Mouse (Mus musculus) fibroblast of lung, adult 2 months (primary cell): ENCODE measurements around the gene B3gat3.
"Not testable (repeated sequence)": the region's sequence is repeated elsewhere in the genome, so short reads cannot be mapped to it uniquely, and the experiment has no call there.

ENCODE experiments used
- DNase-seq: peaks from one replicate; pipeline ENCODE4 v3.0.0-alpha.2; 2011; ENCODE audit warnings: low read depth

B3gat3 gene

DNA sequence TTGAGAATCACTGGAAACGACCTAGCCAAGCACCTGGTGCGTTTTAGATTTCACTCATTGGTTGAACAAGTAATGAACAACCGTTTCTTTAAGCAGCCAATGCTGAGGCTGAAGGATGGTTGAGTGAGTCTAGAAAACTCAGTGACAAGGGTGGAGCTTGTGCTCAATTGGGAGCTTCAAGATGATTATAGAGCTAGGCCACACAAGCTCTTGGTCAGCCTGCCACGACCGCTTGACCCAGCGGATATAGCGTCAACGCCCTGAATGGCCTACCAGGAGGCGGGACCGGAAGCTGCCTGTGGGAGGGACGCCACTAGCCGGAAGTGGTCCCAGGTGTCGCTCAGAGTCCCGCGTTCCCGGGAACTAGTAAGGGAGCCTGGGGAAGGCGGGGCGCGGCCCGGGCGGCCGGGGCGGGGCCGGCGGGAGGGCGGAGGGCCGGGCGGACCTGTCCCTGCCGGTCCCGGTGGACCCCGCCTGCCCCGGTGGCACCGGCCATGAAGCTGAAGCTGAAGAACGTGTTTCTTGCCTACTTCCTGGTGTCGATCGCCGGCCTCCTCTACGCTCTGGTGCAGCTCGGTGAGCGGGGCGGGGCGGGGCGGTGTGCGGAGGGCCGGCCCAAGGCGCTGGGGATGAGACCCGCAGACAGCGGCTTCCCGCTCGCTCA is at the start of gene B3gat3:
Gene B3gat3, plus strand, starts transcription at position 302 of the 664 bp plus-strand sequence.
- peak; percentile 83 for DNase-seq

DNA sequence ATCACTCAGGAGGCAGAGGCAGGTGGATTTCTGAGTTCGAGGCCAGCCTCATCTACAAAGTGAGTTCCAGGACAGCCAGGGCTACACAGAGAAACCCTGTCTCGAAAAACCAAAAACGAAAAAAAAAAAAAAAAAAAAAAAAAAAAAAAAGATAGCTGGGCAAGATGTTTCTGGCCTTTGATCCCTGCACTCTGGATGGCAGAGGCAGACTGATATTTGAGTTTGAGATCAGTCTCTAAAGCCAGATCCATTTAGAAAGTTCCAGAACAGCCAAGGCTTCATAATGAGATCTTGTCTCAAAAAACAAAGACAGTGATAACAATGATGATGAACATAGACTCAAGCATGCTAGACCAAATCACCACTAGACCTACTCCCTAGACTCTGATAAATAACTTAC is 49.8 kb upstream of the B3gat3 start:
- not testable (repeated sequence) for DNase-seq

DNA sequence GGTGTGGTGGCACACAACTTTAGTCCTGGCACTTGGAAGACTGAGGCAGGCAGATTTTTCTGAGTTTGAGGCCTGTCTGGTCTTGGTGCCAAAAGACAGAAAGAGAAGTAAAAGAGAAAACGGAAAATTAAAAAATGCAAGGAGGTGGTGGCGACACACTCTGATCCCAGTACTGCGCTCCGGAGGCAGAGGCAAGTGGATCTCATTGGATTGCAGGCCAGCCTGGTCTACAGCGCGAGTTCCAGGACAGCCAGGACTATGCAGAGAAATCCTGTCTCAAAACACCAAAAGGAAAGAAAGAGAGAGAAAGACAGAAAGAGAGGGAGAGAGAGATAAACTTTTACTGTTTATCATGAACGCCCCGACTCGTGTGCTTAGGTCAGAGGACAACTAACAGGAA is 49.3 kb upstream of the B3gat3 start:
- DNase-seq: no peak

DNA sequence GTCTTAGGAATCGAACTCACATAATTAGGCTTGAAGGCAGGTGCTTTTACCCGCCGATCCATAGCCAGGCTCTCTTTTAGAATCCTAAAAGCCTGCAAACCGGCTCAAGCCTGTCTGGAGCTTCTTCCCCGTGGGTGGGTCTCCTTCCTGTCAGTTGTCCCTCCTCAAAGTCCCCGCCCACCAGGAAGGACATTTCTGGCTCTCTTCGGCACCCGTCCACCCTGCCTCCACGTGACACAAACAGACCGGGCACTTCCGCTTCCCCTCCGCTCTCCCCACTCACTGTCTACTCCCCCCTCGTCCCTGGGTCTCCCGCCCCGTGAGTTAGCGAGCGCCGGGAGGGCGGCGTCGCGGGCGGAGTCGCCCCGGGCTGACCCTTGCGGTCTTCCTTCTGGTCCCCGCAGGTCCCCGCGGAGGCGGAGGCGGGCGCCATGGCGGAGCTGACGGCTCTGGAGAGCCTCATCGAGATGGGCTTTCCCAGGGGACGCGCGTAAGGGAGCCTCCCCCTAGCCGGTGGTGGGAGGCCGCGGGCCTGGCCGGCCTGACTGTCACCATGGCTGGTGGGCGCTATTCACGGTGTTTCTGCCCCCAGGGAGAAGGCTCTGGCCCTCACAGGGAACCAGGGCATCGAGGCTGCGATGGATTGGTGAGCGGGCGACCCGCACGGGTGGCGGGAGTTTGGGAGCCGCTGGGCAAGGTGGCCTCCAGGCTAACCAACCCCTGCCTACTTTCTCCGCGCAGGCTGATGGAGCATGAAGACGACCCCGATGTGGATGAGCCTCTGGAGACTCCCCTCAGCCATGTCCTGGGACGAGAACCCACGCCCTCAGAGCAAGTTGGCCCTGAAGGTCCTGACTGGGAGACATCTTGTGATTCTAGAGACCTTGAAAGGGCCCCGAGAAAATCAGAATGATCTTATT is 48.6 kb upstream of the B3gat3 start, which contains the start of gene Ubxn1:
Gene Ubxn1, plus strand, starts transcription at position 230 of the 920 bp plus-strand sequence.
- DNase-seq: peak; percentile 97

- DNase-seq: no peak
Observed at GRCm38 (mm10) chr19:8872266-8872840, 47.8 kb upstream of the B3gat3 start.

GRCm38 (mm10) chr19:8875031-8875430 is 45.1 kb upstream of the B3gat3 start:
- no peak for DNase-seq

GRCm38 (mm10) chr19:8880311-8881033 is 39.7 kb upstream of the B3gat3 start, which contains the start of gene Uqcc3:
Gene Uqcc3 (minus strand): TSS chr19:8880923.
- DNase-seq: peak; percentile 67

DNA sequence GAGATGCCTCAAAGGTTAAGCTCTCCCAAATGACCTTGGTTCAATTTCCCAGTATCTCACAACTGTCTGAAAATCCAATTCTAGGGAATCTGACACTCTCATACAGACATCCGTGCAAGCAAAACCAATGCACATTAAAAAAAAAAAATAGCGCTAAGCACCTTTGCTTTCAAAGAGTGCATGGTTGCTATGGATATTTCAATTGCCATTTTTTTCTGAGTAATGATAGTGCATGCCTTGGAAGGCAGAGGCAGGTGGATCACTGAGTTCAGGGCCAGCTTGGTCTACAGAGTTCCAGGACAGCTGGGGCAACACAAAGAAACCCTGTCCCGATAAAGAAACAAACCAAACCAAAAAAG is 39.2 kb upstream of the B3gat3 start:
- no peak for DNase-seq

- DNase-seq: no peak
Observed at GRCm38 (mm10) chr19:8883616-8884015, 36.6 kb upstream of the B3gat3 start, which contains the start of the genes Lbhd1 and Gm49403. Gene Lbhd1 (plus strand): TSS chr19:8883732. Gene Gm49403 (plus strand): TSS chr19:8883930.

DNA sequence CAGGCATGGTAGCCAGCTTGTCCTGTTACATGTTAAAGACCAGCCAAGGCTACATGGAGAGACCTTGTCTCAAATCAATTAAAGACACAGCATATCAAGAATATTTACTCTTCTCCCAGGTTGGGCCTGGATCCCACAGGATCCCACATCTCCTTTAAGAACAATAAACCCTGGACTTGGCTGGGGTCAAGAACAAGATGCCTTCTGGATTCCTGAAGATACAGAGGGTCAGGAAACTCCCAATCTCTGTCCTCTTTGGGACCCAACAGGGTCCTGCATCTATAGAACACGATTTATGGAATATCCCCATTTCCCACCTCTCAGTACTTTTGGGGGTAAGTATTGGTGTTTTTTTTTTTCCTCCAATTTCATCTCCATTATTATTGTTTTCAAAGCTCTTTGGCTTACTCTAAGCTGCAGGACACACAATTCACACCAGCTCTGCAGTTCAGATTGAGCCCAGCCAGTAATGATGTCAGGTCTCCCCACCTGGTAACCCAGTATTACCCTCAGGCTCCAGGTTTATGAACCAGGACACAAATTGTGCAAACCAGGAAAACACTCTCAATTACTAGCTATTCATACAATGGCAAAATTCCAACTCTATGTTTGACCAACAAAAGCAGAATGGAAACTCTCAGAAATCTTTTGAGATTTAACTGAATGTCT is 33.1 kb upstream of the B3gat3 start:
- no peak for DNase-seq

DNA sequence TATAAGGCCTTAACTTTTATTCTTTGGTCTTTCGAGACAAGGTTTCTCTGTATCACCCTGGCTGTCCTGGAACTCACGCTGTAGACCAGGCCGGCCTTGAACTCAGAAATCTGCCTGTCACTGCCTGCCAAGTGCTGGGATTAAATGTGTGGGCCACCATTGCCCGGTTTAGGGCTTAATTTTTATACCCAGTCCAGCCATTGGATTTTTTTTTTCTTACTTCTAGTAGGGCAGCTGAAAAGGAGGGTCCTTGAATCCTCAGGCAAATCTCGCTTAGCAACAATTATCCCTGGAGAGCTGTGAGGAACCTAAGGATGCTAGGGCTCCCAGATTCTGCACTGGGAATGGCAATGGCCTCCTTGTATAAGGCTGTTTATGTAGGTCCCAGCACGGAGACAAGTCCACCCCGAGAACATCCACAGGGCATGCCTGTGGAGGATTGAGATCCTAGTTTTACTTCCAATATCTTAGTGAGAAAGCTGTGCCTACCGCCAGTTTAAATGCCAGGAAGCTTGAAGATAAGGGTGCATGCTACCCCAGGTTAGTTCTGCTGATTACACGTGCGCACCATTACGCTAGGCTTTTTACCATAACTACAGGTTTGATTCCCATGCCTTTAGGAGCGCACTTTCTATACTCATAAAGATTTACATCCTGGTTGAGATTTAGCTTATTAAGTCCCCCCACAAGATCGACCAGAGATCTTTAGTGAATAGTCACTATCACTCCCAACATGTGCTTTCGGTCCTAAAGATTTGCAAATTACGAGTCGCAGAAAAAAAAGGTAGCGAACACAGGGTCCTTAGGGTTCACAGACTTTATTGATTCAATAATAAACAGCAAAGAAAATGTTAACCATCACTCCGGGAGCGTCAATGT is 32.4 kb upstream of the B3gat3 start:
- DNase-seq: no peak

DNA sequence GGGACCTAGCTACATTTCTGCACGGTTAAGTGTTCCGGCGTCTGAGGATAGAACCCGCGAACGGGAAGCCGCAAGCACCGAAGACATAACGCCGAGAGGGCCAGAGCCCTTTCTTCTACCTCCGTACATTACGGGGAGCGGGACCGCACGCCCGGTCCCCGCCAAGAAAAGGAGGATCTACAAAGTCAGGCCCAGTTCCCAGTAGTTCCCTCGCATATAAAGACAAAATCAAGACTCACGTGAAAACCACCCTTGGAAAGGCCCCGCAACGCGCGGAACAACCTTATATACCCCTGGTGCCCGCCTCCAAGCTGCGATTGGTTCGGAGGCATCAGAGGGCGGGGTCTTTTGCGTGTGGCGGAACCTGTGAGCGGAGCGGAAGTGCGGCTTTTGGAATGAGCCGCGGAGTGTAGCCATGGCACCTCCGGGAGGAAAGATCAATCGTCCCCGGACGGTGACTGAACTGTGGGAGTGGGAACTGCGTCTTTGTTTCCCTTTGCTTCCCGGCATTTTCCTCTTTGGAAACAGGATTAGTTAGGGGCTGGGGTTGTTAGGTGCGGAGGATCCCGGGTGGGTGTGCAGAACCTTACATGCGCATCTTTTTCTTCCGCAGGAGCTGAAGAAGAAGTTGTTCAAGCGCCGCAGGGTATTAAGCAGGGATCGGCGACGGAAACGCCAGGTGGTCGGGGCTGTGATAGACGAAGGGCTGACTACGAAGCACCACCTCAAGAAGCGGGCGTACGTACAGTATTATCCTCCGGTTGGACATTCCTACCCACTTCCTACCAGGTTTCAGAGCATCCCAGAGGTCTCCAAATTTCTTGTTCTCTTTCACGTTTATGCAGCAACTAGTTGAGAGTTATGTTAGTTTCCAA is 31.4 kb upstream of the B3gat3 start, which contains the start of the genes 1810009A15Rik and Gm49416:
Gene 1810009A15Rik, plus strand, starts transcription at position 343 of the 875 bp plus-strand sequence.
Gene Gm49416, plus strand, starts transcription at position 416 of the 875 bp plus-strand sequence.
- peak; percentile 79 for DNase-seq

DNA sequence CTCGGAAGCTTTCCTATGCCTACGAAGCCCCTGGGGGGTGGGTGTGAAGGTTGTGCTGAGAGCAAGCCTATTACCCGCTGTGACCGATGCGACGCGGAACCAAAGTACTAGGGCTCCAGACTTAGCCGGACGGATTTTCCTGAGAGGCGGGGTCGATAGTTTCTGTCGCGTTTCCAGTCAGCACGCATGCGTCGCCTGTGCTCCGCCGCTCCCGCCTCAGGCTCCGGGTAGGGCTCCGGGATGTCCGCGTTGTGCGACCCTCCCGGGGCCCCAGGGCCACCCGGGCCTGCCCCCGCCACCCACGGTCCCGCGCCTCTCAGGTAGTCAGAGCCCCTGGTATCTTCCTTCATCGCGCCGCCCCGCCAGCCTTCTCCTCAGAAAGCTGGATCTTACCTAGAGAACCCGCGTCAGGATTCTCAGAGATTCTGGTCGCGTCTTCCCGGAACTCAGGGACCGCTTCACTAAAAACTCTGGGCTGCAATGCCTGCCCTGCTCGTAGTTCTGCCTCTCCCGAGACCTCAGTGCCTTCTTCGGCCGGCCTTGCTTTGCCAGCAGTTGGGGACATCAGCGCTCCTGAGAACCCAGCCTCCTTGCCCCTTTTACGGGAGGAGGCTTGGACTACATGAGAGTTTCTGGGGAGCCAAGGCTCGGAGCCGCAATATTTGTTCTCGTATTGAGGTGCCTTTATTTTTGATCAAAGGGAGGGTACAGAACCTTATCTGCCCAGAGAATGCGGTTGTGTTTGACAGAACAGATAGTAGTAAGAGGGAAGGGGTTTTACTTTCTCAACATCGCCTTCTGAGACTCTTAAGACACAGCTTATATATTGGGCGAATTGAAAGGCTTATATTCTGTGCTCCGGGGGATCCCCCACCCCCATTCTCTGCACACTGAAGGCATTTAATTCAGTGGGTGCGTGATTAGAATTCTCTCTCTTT is 27.1 kb upstream of the B3gat3 start, which contains the start of gene Ints5:
Gene Ints5, plus strand, starts transcription at position 177 of the 938 bp plus-strand sequence.
- DNase-seq: no peak

- DNase-seq: no peak
Observed at GRCm38 (mm10) chr19:8895397-8895960, 24.7 kb upstream of the B3gat3 start.

DNA sequence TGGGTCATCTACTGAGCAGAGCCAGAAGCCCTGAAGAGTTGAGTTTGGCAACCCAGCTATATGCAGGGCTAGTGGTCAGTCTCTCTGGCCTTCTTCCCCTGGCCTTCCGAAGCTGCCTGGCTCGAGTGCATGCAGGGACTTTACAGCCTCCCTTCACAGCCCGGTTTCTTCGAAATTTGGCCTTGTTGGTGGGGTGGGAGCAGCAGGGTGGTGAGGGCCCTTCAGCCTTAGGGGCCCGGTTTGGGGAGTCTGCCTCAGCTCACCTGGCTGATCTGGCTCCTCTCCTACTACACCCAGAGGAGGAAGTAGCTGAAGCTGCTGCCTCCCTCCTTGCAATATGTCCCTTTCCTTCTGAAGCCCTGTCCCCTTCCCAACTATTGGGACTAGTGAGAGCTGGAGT is 23.9 kb upstream of the B3gat3 start:
- not testable (repeated sequence) for DNase-seq

- not testable (repeated sequence) for DNase-seq
Observed at GRCm38 (mm10) chr19:8897211-8897864, 22.8 kb upstream of the B3gat3 start.
